Mouse (Mus musculus): ENCODE measurements around the gene Prm2. TPM values are rescaled to one million over a fixed set of nuclear protein-coding genes. Genes with fewer than 3 reads are reported as not detected.

Gene Prm2
- polyA plus RNA-seq, 1 experiment from 2014 or later = not detected

GRCm38 (mm10) chr16:10783451-10783850 is 12.5 kb downstream of the Prm2 start:
- no peaks in the 10 kb centered on the region for H3K9me3 ChIP-seq (ENCODE audit: control insufficient read depth, low read length)
- peak overlapping the region; percentile 97 for H3K4me2 ChIP-seq (replicated peaks; ENCODE audit: low read depth, low read length)
- peak overlapping the region; percentile 56; the same call in 1 of the 2 replicates for H3K4me3 ChIP-seq (ENCODE audit: low read length)
- 57% methylated on average over 8 of the region's 8 CpGs for WGBS
- H3K36me3 ChIP-seq (ENCODE audit: control insufficient read depth, insufficient read depth, low read length) = peaks cover 4% of the 10 kb centered on the region; the same call in 1 of the 2 replicates
- peaks cover 28% of the 10 kb centered on the region for H3K4me1 ChIP-seq (ENCODE audit: control insufficient read depth, insufficient read depth, low read length)
- no peak overlapping the region for H3K27ac ChIP-seq (ENCODE audit: low read depth, low read length)
- H3K9ac ChIP-seq (ENCODE audit: low read depth, low read length) = peak overlapping the region; percentile 81; the same call in 1 of the 2 replicates
- no peak for ATAC-seq (ENCODE audit: low FRiP score, low TSS enrichment)
- no peaks in the 10 kb centered on the region for H3K27me3 ChIP-seq (ENCODE audit: control insufficient read depth, insufficient read depth, low read length)

- H3K9ac ChIP-seq (ENCODE audit: low read depth, low read length) = peak overlapping the region; percentile 37; the same call in 1 of the 2 replicates
- H3K27ac ChIP-seq (ENCODE audit: low read depth, low read length) = no peak overlapping the region
- 35% methylated on average over 1 of the region's 1 CpGs for WGBS
- H3K4me2 ChIP-seq (replicated peaks; ENCODE audit: low read depth, low read length) = peak overlapping the region; percentile 97
- peaks cover 28% of the 10 kb centered on the region for H3K4me1 ChIP-seq (ENCODE audit: control insufficient read depth, insufficient read depth, low read length)
- no peaks in the 10 kb centered on the region for H3K9me3 ChIP-seq (ENCODE audit: control insufficient read depth, low read length)
- H3K27me3 ChIP-seq (ENCODE audit: control insufficient read depth, insufficient read depth, low read length) = no peaks in the 10 kb centered on the region
- peak overlapping the region; percentile 56; the same call in 1 of the 2 replicates for H3K4me3 ChIP-seq (ENCODE audit: low read length)
- peaks cover 4% of the 10 kb centered on the region; the same call in 1 of the 2 replicates for H3K36me3 ChIP-seq (ENCODE audit: control insufficient read depth, insufficient read depth, low read length)
- ATAC-seq (ENCODE audit: low FRiP score, low TSS enrichment) = no peak
These were observed 12.8 kb downstream of the Prm2 start for GRCm38 (mm10) chr16:10783152-10783434.

GRCm38 (mm10) chr16:10782377-10783151 is 13.4 kb downstream of the Prm2 start:
- no peak for ATAC-seq (ENCODE audit: low FRiP score, low TSS enrichment)
- 0 out of 2 replicates have a peak overlapping the region, but pooled peaks have one; percentile 29 for H3K9ac ChIP-seq (ENCODE audit: low read depth, low read length)
- H3K4me3 ChIP-seq (ENCODE audit: low read length) = peak overlapping the region; percentile 56; the same call in 1 of the 2 replicates
- H3K9me3 ChIP-seq (ENCODE audit: control insufficient read depth, low read length) = no peaks in the 10 kb centered on the region
- no peak overlapping the region for H3K27ac ChIP-seq (ENCODE audit: low read depth, low read length)
- H3K4me2 ChIP-seq (replicated peaks; ENCODE audit: low read depth, low read length) = peak overlapping the region; percentile 97
- peaks cover 4% of the 10 kb centered on the region; the same call in 1 of the 2 replicates for H3K36me3 ChIP-seq (ENCODE audit: control insufficient read depth, insufficient read depth, low read length)
- H3K27me3 ChIP-seq (ENCODE audit: control insufficient read depth, insufficient read depth, low read length) = no peaks in the 10 kb centered on the region
- peaks cover 28% of the 10 kb centered on the region for H3K4me1 ChIP-seq (ENCODE audit: control insufficient read depth, insufficient read depth, low read length)
- WGBS = 53% methylated on average over 6 of the region's 6 CpGs

GRCm38 (mm10) chr16:10781862-10782371 is 14.0 kb downstream of the Prm2 start:
- no peak overlapping the region for H3K4me3 ChIP-seq (ENCODE audit: low read length)
- ATAC-seq (ENCODE audit: low FRiP score, low TSS enrichment) = no peak
- no peak overlapping the region for H3K4me2 ChIP-seq (replicated peaks; ENCODE audit: low read depth, low read length)
- H3K9ac ChIP-seq (ENCODE audit: low read depth, low read length) = no peak overlapping the region
- peaks cover 27% of the 10 kb centered on the region for H3K4me1 ChIP-seq (ENCODE audit: control insufficient read depth, insufficient read depth, low read length)
- H3K27me3 ChIP-seq (ENCODE audit: control insufficient read depth, insufficient read depth, low read length) = no peaks in the 10 kb centered on the region
- WGBS = 35% methylated on average over 9 of the region's 9 CpGs
- H3K9me3 ChIP-seq (ENCODE audit: control insufficient read depth, low read length) = no peaks in the 10 kb centered on the region
- peaks cover 4% of the 10 kb centered on the region; the same call in 1 of the 2 replicates for H3K36me3 ChIP-seq (ENCODE audit: control insufficient read depth, insufficient read depth, low read length)
- no peak overlapping the region for H3K27ac ChIP-seq (ENCODE audit: low read depth, low read length)

GRCm38 (mm10) chr16:10780631-10781120 is 15.3 kb downstream of the Prm2 start:
- H3K9me3 ChIP-seq (ENCODE audit: control insufficient read depth, low read length) = no peaks in the 10 kb centered on the region
- H3K36me3 ChIP-seq (ENCODE audit: control insufficient read depth, insufficient read depth, low read length) = peaks cover 4% of the 10 kb centered on the region; the same call in 1 of the 2 replicates
- peaks cover 28% of the 10 kb centered on the region for H3K4me1 ChIP-seq (ENCODE audit: control insufficient read depth, insufficient read depth, low read length)
- WGBS = 80% methylated on average over 5 of the region's 5 CpGs
- no peak overlapping the region for H3K9ac ChIP-seq (ENCODE audit: low read depth, low read length)
- no peak for ATAC-seq (ENCODE audit: low FRiP score, low TSS enrichment)
- no peak overlapping the region for H3K27ac ChIP-seq (ENCODE audit: low read depth, low read length)
- H3K27me3 ChIP-seq (ENCODE audit: control insufficient read depth, insufficient read depth, low read length) = no peaks in the 10 kb centered on the region
- no peak overlapping the region for H3K4me2 ChIP-seq (replicated peaks; ENCODE audit: low read depth, low read length)
- no peak overlapping the region for H3K4me3 ChIP-seq (ENCODE audit: low read length)

GRCm38 (mm10) chr16:10777579-10778160 is 18.3 kb downstream of the Prm2 start:
- H3K4me3 ChIP-seq (ENCODE audit: low read length) = no peak overlapping the region
- ATAC-seq (ENCODE audit: low FRiP score, low TSS enrichment) = no peak
- no peak overlapping the region for H3K4me2 ChIP-seq (replicated peaks; ENCODE audit: low read depth, low read length)
- H3K9me3 ChIP-seq (ENCODE audit: control insufficient read depth, low read length) = no peaks in the 10 kb centered on the region
- H3K4me1 ChIP-seq (ENCODE audit: control insufficient read depth, insufficient read depth, low read length) = peaks cover 15% of the 10 kb centered on the region
- H3K9ac ChIP-seq (ENCODE audit: low read depth, low read length) = no peak overlapping the region
- 58% methylated on average over 5 of the region's 5 CpGs for WGBS
- H3K27me3 ChIP-seq (ENCODE audit: control insufficient read depth, insufficient read depth, low read length) = no peaks in the 10 kb centered on the region
- H3K27ac ChIP-seq (ENCODE audit: low read depth, low read length) = no peak overlapping the region
- peaks cover 4% of the 10 kb centered on the region; the same call in 1 of the 2 replicates for H3K36me3 ChIP-seq (ENCODE audit: control insufficient read depth, insufficient read depth, low read length)

GRCm38 (mm10) chr16:10776322-10776721 is 19.6 kb downstream of the Prm2 start:
- Histone ChIP-seq H3K27me3 (ENCODE audit: control insufficient read depth, insufficient read depth, low read length) (no peaks in the 10 kb centered on the region), H3K4me1 (ENCODE audit: control insufficient read depth, insufficient read depth, low read length) (peaks cover 7% of the 10 kb centered on the region; the same call in 1 of the 2 replicates), H3K4me2 (replicated peaks; ENCODE audit: low read depth, low read length) (no peak overlapping the region), H3K36me3 (ENCODE audit: control insufficient read depth, insufficient read depth, low read length) (no peaks in the 10 kb centered on the region), H3K9me3 (ENCODE audit: control insufficient read depth, low read length) (no peaks in the 10 kb centered on the region), H3K4me3 (ENCODE audit: low read length) (no peak overlapping the region), H3K27ac (ENCODE audit: low read depth, low read length) (no peak overlapping the region), H3K9ac (ENCODE audit: low read depth, low read length) (no peak overlapping the region)
- 23% methylated on average over 7 of the region's 7 CpGs for WGBS
- no peak for ATAC-seq (ENCODE audit: low FRiP score, low TSS enrichment)

- Histone ChIP-seq H3K27ac (ENCODE audit: low read depth, low read length) (no peak overlapping the region), H3K4me3 (ENCODE audit: low read length) (no peak overlapping the region), H3K4me2 (replicated peaks; ENCODE audit: low read depth, low read length) (no peak overlapping the region), H3K36me3 (ENCODE audit: control insufficient read depth, insufficient read depth, low read length) (no peaks in the 10 kb centered on the region), H3K4me1 (ENCODE audit: control insufficient read depth, insufficient read depth, low read length) (peaks cover 14% of the 10 kb centered on the region; the same call in 1 of the 2 replicates), H3K27me3 (ENCODE audit: control insufficient read depth, insufficient read depth, low read length) (no peaks in the 10 kb centered on the region), H3K9me3 (ENCODE audit: control insufficient read depth, low read length) (no peaks in the 10 kb centered on the region), H3K9ac (ENCODE audit: low read depth, low read length) (no peak overlapping the region)
- ATAC-seq (ENCODE audit: low FRiP score, low TSS enrichment) = no peak
- 73% methylated on average over 4 of the region's 4 CpGs for WGBS
These were observed 21.2 kb downstream of the Prm2 start for GRCm38 (mm10) chr16:10774726-10775125.

GRCm38 (mm10) chr16:10773543-10773942 is 22.4 kb downstream of the Prm2 start:
- no peaks in the 10 kb centered on the region for H3K36me3 ChIP-seq (ENCODE audit: control insufficient read depth, insufficient read depth, low read length)
- H3K27me3 ChIP-seq (ENCODE audit: control insufficient read depth, insufficient read depth, low read length) = no peaks in the 10 kb centered on the region
- H3K4me3 ChIP-seq (ENCODE audit: low read length) = no peak overlapping the region
- no peak overlapping the region for H3K4me2 ChIP-seq (replicated peaks; ENCODE audit: low read depth, low read length)
- peaks cover 14% of the 10 kb centered on the region; the same call in 1 of the 2 replicates for H3K4me1 ChIP-seq (ENCODE audit: control insufficient read depth, insufficient read depth, low read length)
- H3K27ac ChIP-seq (ENCODE audit: low read depth, low read length) = no peak overlapping the region
- ATAC-seq (ENCODE audit: low FRiP score, low TSS enrichment) = no peak
- WGBS = 87% methylated on average over 8 of the region's 8 CpGs
- H3K9ac ChIP-seq (ENCODE audit: low read depth, low read length) = no peak overlapping the region
- no peaks in the 10 kb centered on the region for H3K9me3 ChIP-seq (ENCODE audit: control insufficient read depth, low read length)
